Mouse (Mus musculus): ENCODE results near the gene Clnk. TPM values are rescaled to one million over a fixed set of nuclear protein-coding genes. Genes with fewer than 3 reads are reported as not detected.

Gene Clnk
- polyA plus RNA-seq (2017; shearing (Covaris generic)): not detected

GRCm38 (mm10) chr5:38876622-38877021, at the start of gene Clnk:
Clnk (minus strand) TSS chr5:38876812.

DNA sequence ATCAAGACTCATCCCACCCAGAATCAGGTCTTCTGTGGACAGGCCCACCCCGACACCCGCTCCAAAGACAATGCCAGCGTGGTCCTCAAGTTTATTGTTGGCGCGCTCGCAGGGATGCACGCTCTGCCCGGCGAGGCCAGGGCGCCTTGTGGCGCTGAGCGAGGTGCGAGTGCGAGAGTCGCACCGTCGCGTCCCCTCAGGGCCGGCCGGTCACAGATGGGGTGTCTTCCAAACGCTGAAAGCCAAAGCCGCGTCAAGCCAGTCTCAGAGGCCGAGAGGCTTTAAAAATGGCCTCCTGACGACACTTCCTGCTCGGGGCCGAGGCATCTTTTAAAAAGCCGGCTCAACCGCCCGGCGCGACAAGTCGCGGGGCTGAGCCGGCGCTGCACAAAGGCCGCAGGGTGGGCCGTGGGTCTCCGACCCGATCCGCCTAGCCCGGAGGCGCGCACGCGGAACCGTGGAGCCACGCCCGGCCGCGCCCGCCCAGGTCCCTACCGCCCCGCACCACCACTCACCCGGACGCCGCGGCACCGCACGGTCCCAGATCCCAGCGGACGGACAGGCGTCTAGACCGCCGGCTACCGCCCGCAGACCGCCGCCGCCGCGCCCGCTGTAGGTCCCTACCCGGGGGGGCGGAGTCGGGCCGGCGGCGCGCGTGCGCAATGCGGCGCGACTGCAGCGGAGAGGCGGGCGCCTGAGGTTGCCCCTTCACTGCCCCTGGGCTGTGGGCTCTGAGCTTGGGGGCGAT, 192.3 kb downstream of the Clnk start, which contains the start of gene Zfp518b:
Gene Zfp518b, minus strand, starts transcription at position 663 of the 748 bp plus-strand sequence.

Other genes with a start within 250 kb of the Clnk start
- gene Zfp518b, start 192.0 kb downstream of the Clnk start, polyA plus RNA-seq (2017; shearing (Covaris generic)): 1 to 10 TPM in 1 of 2 experiments, under 1 TPM in 1; 0.32 to 1.6 TPM